Mouse (Mus musculus): ENCODE measurements around the gene Cotl1. TPM values are rescaled to one million over a fixed set of nuclear protein-coding genes. Genes with fewer than 3 reads are reported as not detected.

Cotl1 gene
- polyA plus RNA-seq, 1 experiment from 2014 or later: 28.7 TPM

DNA sequence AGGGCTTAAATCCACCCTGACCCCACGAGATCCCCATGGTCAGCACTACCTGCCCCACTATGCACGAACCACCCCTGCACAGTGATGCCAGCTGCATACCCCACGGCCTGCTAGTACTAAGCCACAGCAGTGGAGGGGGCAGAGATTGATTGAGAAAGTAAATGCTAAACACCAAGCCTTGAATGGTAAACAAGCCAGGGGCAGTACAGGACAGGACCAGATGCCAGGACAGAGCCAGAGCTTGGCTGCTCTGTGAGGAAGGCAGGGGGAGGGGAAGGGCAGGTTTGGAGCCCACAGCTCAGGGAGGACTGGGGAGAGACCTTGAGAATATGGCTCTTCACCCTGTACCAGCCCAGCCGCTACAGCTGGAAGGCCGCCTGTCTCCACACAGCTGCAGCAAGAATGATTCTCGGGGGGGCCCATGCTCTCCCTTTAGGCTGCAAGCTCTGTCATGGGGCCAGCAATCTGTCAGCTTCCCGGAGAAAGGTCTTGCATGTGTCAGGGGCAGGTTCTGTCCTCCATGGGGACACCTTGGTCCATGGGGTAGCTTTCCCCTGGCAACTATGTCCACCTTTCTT lies 63.6 kb downstream of the Cotl1 start:
- Histone ChIP-seq H3K36me3 (0 out of 2 replicates have a peak, but pooled peaks cover 4% of the 10 kb centered on the region), H3K27ac (no peak overlapping the region), H3K4me2 (peak overlapping the region; percentile 81; the same call in 1 of the 2 replicates), H3K4me3 (replicated peaks) (no peak overlapping the region), H3K27me3 (no peaks in the 10 kb centered on the region), H3K9me3 (replicated peaks) (no peaks in the 10 kb centered on the region), H3K4me1 (replicated peaks) (peaks cover 21% of the 10 kb centered on the region), H3K9ac (no peak overlapping the region)
- no peak for ATAC-seq (ENCODE audit: low read depth)
- WGBS (ENCODE audit: insufficient replicate concordance): 82% methylated on average over 7 of the region's 7 CpGs
- no peak for DNase-seq

DNA sequence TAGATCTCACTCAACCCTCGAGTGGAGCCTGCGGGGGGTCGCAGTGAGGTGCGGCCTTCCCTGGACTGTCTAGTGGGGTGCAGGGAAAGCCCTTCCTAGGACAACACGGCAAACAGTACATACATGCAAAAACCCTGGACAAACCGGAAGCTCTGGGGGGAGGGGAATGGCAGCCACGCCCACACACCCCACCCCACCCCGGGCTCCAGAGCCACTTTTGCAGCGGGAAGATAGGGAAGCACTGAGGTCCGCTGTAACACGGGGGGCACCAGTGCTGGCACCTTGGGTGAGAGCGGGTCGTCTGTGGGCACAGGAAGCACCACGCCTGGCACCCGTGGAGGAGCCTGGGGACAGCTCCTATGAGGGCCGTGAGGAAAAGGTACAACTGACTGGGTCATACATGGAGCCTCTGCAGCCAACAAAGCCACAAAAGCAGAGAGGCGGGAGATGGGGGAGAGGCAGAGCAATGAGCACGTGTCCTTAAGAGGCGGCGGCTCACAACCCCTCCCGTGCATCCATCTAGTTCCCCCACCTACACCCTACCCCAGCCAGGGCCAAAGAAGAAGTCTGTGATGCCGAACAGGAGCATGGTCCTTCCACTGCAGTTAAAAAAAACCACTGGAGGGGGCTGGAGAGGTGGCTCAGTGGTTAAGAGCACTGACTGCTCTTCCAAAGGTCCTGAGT lies 74.4 kb downstream of the Cotl1 start:
- Histone ChIP-seq H3K36me3 (peaks cover 13% of the 10 kb centered on the region; the same call in 1 of the 2 replicates), H3K4me2 (peak overlapping the region; percentile 52), H3K27ac (no peak overlapping the region), H3K9me3 (replicated peaks) (no peaks in the 10 kb centered on the region), H3K9ac (no peak overlapping the region), H3K4me3 (replicated peaks) (no peak overlapping the region), H3K4me1 (replicated peaks) (peaks cover 34% of the 10 kb centered on the region), H3K27me3 (no peaks in the 10 kb centered on the region)
- WGBS (ENCODE audit: insufficient replicate concordance): 43% methylated on average over 22 of the region's 22 CpGs
- DNase-seq (no peak), ATAC-seq (ENCODE audit: low read depth) (peak; percentile 69)

DNA sequence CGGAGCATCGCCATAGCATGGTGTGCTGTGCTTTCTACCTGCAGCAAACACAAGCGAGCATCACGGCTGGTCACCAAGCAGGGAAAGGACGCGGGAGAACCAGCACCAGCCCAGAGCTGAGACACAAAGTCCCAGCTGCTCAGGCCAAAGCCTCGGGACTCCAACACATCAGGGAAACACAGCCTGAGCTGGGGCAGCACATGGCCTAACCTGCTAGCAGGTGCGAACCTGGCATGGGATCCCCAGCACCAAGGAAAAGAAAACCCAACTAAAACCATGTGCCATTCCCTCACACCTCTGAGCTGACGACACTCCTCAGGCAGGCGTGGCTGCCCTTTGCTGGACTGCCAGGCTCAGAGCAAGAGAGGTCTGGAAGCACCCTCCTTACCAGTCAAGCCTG lies 75.0 kb downstream of the Cotl1 start:
- Histone ChIP-seq H3K4me1 (replicated peaks) (peaks cover 34% of the 10 kb centered on the region), H3K27me3 (no peaks in the 10 kb centered on the region), H3K27ac (no peak overlapping the region), H3K36me3 (peaks cover 13% of the 10 kb centered on the region; the same call in 1 of the 2 replicates), H3K4me3 (replicated peaks) (no peak overlapping the region), H3K4me2 (peak overlapping the region; percentile 52), H3K9me3 (replicated peaks) (no peaks in the 10 kb centered on the region), H3K9ac (no peak overlapping the region)
- 77% methylated on average over 10 of the region's 10 CpGs for WGBS (ENCODE audit: insufficient replicate concordance)
- DNase-seq (no peak), ATAC-seq (ENCODE audit: low read depth) (peak; percentile 13; the same call in 1 of the 2 replicates)

DNA sequence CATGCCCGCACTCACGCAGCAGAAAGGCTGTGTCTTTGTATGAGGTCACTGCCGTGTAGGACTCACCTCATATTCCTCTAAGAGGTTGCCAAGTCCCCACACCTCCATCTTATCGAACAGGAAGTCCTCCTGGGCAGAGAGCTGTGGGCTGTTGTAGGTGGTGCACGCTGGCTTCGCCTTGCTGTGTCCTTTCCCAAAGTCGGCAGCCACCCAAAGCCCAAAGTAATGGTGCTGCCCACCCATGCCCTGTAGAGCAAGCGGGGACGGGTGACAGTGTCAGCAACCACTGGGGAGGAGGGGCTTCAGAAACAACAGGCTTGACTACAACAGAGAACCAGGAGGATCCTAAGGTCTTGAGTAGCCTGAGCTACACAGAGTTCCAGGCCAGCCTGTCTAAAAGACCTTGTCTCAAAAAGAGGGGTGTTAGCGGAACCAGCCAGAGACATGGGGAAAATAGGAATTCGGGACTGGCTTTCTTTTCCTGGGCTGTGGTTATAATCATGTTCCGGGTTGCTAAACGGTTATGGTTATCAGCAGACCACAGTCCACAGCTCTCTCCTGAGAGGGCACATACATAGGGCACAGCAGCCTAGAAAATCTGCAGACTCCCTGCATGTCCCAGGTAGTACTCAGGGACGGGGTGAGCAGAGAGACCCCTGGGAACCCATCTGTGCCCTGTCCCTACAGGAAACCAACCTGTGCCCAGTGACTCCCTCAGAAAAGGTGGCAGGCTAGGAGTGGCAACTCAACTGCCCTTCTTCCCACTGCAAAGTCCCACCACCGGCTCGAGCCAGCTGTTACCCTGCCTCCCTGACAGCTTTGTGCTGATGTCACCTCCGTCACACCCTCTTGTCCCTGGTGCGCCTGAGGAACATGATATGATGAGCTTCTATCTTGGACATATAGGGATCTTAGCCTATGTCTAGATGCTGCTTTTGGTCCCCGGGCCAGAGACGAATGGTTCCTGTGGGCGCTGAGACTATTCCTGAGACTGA lies 77.8 kb downstream of the Cotl1 start:
- peaks cover 7% of the 10 kb centered on the region; the same call in 1 of the 2 replicates for H3K36me3 ChIP-seq
- ATAC-seq (ENCODE audit: low read depth) (peak; percentile 70), DNase-seq (no peak)
- no peaks in the 10 kb centered on the region for H3K27me3 ChIP-seq
- H3K9ac ChIP-seq: no peak overlapping the region
- no peak overlapping the region for H3K4me3 ChIP-seq (replicated peaks)
- whole genome bisulfite sequencing (ENCODE audit: insufficient replicate concordance): 43% methylated on average over 21 of the region's 21 CpGs
- H3K27ac ChIP-seq: no peak overlapping the region
- H3K9me3 ChIP-seq (replicated peaks): no peaks in the 10 kb centered on the region
- H3K4me1 ChIP-seq (replicated peaks): peaks cover 34% of the 10 kb centered on the region
- peak overlapping the region; percentile 30; the same call in 1 of the 2 replicates for H3K4me2 ChIP-seq

DNA sequence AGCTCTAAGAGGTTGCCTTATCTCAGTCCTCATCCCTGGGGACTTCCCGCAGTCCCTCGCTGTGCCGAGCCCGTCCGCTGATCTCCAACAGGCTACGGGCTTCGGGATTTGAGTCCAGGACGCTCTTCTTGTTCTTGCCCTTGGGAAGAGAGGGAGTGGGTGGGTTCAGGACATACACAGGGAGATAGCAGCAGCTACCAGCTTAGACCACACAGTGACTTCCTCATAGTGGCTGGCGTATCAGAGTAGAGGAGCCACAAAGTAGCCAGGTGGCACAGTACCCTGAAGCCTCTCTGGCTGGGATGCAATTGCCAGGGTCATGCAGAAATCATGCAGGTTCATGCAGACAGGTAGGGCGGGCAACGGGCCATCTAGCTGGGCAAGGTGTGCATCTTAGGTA lies 78.7 kb downstream of the Cotl1 start:
- 81% methylated on average over 11 of the region's 11 CpGs for WGBS (ENCODE audit: insufficient replicate concordance)
- Histone ChIP-seq H3K36me3 (0 out of 2 replicates have a peak, but pooled peaks cover under 1% of the 10 kb centered on the region), H3K9ac (no peak overlapping the region), H3K27ac (no peak overlapping the region), H3K4me1 (replicated peaks) (peaks cover 37% of the 10 kb centered on the region), H3K4me3 (replicated peaks) (no peak overlapping the region), H3K27me3 (no peaks in the 10 kb centered on the region), H3K4me2 (no peak overlapping the region), H3K9me3 (replicated peaks) (no peaks in the 10 kb centered on the region)
- DNase-seq: no peak
- ATAC-seq (ENCODE audit: low read depth): no peak

Other genes starting within 250 kb of the Cotl1 start
- gene Taf1c, start 235.3 kb downstream of the Cotl1 start, polyA plus RNA-seq (2015; fragmentation: Nextera tagmentation; extraction: Ambion mirVana): 6.6 and 6.8 TPM in 2 replicates
- gene Adad2, start 227.8 kb downstream of the Cotl1 start, polyA plus RNA-seq (2015; fragmentation: Nextera tagmentation; extraction: Ambion mirVana): not detected in 2 replicates
- not detected in 2 replicates for gene Kcng4, start 204.9 kb downstream of the Cotl1 start, polyA plus RNA-seq (2015; fragmentation: Nextera tagmentation; extraction: Ambion mirVana)
- gene Wfdc1, start 174.2 kb downstream of the Cotl1 start, polyA plus RNA-seq (2015; fragmentation: Nextera tagmentation; extraction: Ambion mirVana): 1.2 and 1.3 TPM in 2 replicates
- 0.07 and 0.20 TPM in 2 replicates for gene Atp2c2, start 140.5 kb downstream of the Cotl1 start, polyA plus RNA-seq (2015; fragmentation: Nextera tagmentation; extraction: Ambion mirVana)
- 4.3 and 4.5 TPM in 2 replicates for gene Tldc1, start 62.1 kb downstream of the Cotl1 start, polyA plus RNA-seq (2015; fragmentation: Nextera tagmentation; extraction: Ambion mirVana)
- 4.9 and 5.1 TPM in 2 replicates for gene Klhl36, start 21.7 kb upstream of the Cotl1 start, polyA plus RNA-seq (2015; fragmentation: Nextera tagmentation; extraction: Ambion mirVana)
- 93.8 and 106 TPM in 2 replicates for gene Usp10, start 69.8 kb upstream of the Cotl1 start, polyA plus RNA-seq (2015; fragmentation: Nextera tagmentation; extraction: Ambion mirVana)
- gene Gm20388, start 70.3 kb upstream of the Cotl1 start, polyA plus RNA-seq (2015; fragmentation: Nextera tagmentation; extraction: Ambion mirVana): not detected in 2 replicates
- 0.74 and 0.80 TPM in 2 replicates for gene Crispld2, start 151.9 kb upstream of the Cotl1 start, polyA plus RNA-seq (2015; fragmentation: Nextera tagmentation; extraction: Ambion mirVana)